Comparison of ENCODE assay signal across 10 mouse cellular contexts in genomic region chr2:34204325-34204724, GRCm38 (mm10).
"Had no signal": no experiment of that assay in that cellular context is flagged by ENCODE, and none has a peak within 500 bp of the region (broad histone marks: within the 10 kb centered on the region; RNA-seq: fewer than 3 reads in every experiment).

No protein-coding gene starts in this region.

- ATAC-seq: liver, postnatal 0 days; lung, postnatal 0 days; midbrain, embryonic 13.5 days; midbrain, embryonic 16.5 days had no signal

- DNase-seq: liver, postnatal 0 days; lung, adult 2 months; lung, postnatal 14 days; lung, postnatal 36 days; right cerebral cortex, postnatal 14 days; thymus, postnatal 25 days; thymus, postnatal 4 days had no signal
